Mouse (Mus musculus): ENCODE measurements around the gene Nup107.
"Not testable (repeated sequence)": the region's sequence is repeated elsewhere in the genome, so short reads cannot be mapped to it uniquely, and the experiment has no call there.

The Nup107 gene

DNA sequence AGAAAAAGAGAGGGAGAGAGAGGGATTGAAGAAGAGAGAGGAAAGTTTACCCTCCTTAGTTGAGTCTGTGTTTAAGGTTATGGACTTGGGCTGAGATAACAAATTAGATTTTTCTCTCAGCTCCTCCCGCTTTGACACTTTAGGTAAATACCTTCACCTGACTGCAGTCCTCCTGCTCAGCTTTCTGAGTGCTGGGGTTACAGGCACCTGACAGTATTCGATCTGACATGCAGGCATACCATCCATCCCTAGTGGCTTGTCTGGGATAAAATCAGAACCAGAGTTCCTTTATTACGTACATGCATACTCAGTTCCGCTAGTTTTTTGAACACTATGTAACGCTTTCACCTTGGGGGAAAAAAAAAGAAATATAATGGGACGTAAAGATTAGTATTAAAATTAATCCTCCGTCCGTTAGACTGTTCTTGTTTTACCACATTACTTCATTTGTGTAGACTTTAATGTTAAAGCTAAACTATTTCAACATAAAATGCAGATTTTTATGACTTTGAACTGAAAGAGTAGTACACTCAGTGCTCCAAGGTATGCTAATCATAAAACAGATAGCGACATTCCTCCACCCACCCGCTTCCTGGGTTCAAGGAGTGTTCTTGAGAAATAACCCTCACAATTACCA is 43.3 kb downstream of the Nup107 start:
- DNase-seq = no peak

DNA sequence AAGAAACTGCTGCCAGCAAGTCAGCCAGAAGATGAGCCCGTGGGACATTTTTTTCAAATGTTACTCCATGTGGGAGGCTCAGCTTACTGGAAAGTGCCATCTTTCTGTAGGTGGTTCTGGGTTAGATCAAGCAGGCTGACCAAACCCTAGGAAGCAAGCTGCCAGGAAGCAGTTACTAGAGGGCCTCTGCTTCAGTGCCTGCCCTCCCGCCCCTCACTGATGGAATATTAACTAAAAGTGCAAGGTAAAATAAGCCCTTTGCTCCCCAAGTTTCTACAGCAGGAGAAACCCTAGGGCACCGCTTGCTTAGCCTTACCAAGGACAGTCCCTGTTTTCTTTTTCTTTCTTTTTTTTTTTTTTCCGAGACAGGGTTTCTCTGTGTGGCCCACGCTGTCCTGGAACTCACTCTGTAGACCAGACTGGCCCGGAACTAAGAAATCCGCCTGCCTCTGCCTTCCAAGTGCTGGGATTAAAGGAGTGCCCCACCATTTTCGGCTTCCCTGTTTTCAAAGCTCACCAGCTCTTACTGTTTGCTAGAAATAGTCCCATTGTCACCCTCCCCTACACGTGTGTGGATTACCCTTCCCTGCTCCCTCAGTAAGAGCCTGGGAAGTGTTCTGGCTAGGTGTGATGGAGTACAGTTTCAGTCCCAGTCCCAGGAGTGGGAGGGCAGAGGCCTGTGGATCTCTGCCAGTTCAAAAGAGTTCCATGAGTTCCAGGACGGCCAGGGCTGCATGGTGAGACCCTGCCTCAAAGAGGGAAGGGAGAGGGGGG is 44.0 kb downstream of the Nup107 start:
- no peak for DNase-seq

DNA sequence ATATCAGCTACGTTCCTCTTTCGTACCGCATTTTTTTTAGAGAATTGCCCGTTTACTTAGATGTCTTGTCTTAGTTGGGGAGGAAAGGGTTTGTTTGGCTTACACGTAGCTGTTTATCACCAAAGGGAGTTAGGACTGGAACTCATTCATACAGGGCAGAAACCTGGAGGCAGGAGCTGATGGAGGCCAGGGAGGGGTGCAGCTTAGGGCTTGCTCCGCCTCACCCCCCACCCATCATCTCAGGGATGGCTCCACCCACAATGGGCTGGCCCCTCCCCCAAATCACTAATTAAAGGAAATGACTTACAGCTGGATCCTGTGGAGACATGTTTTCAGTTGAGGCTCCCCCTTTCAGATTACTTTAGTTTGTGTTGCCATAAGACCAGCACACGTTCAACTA is 44.8 kb downstream of the Nup107 start:
- DNase-seq = no peak

DNA sequence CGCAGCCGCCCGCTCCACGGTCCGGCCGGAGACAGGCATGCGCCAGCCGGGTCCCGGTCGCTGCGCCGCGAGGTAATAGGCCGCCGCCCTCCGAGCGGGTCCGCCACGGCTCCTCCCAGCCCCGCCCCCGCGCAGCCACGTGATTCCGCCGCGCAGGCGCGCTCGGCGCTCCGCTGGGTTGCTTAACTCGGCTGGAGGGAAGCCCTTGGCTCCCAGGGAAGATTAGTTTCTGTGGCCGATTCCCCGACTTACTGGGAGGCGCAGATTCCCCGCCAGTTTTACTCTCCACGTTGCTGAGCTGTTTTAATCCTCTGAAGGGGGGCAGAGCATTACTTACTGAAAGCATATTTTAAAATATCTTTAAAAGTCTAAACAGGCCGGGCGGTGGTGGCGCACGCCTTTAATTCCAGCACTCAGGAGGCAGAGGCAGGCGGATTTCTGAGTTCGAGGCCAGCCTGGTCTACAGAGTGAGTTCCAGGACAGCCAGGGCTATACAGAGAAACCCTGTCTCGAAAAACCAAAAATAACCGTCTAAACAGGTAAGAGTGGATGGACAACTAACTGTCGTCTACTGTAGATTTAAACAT is 46.1 kb downstream of the Nup107 start, which contains the start of gene Slc35e3:
Gene Slc35e3, minus strand, starts transcription at position 69 of the 587 bp plus-strand sequence.
- peak; percentile 98 for DNase-seq

DNA sequence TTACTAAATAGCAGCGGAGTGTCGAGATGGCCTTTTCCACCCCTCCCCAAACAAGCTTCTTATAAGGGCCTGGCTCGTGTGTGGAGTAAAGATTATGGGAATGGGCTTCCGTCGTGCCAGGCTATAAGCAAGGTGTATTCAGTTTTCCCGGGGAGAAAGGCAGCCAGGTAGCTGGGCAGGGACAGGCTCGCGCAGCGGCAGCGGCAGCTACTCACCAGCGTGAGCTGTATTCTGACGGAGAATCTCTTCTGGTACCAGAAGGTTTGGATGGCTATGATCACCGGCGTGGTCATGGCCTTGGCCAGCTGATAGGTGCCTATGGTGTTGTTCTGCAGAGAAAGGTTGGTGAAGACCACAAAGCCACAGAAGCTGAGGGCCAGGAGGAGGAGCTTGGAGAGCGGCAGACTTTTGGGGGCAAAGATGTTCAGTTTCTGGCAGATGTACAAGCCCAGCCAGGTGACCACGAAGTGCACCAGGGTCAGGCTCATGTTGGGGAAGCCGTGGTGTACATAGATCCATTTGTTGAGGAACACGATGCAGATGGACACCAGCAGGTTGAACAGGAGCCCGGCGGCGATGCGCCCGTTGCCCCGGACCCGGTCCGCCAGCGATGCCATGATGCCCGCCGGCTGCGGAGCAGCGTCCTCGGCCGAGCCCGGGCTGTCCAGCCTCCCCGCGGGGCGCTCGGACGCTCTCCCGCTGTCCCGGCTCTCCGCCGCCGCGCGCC is 46.8 kb downstream of the Nup107 start:
- not testable (repeated sequence) for DNase-seq

DNA sequence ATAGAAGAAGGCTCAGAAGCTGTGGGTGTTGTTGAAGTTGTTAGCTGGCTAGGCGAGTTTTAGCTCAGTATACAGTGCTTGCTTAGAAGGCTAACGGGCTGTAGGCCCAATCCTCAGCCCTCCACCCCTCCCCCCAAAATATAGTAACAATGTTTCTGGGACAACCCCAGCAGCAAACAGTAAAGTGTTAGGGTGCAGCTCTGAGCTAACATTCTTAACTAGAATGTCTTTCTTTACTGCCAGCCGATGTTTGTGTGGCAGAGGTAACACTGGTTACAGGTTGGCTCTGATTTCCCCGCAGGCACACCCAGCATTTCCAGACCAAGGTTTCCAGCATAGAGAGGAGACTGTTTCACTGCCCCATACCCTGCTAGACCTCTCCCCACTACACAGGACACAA is 48.6 kb downstream of the Nup107 start:
- no peak for DNase-seq

DNA sequence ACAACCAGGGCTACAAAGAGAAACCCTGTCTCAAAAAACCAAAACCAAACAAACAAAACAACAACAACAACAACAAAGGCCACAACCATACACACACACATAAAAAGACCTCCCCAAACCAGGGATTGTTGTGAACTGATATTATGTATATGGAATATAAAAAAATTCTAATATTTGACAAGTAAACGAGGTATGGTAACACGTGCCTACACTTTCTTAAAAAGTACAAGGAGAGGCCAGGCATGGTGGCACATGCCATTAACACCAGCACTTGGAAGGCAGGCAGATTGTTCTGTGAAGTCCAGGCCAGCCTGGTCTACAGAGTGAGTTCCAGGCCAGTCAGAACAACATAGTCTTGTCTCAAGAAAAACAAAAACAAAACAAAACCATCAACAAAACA is 49.3 kb downstream of the Nup107 start:
- DNase-seq = no peak

DNA sequence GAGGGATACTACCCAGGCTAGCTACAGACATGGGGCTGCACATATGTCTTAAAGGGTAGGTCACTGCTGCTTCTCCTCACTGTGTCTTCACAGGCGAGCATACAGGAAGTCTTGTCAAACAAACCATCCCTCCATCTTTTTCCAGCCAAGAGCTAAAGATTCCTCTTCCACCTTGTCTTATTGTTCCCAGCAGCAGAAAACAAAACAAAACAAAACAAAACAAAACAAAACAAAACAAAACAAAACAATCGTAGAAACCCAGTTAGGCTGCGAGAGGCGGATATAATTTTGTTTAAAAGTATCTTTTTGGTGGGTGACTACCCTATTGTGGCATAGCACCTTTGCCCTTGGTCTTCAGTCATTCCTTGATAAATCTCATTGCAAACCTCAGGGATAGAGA is 49.9 kb downstream of the Nup107 start:
- DNase-seq = no peak

DNA sequence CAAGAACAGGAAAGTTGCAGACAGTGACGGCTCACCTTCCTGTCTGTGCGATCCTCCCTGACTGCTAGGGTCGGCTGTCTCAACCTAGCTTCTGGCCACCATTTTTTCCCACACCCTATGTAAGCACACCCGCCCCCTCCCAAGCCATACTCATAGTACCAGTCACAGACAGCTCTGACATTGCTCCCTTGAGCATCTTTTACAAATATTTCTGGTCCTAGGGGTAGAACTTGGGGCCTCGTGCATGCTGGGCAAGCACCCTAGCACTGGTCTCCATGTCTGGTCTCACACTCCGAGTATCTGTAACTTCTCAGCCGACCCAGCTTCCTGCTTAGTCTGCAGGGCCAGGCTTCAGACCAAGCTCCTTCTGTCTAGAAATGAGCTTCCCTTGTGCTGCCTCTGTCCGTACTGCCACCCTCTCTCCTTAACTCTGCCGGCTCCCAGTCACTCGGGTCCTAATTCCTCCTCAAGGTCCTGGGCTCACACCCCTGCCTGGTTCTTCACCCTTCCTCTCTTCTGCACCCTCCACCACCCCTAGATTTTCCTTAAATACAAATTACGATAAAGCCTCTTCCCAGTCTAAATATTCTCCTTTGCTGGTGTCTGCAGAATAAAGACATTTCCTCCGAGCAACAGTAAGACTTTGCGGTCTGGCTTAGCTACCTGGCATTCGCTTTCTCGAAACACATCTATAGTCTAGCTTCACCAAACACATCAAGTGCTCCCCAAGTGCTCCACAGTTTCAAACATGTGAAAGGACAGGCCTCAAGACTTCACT is 50.6 kb downstream of the Nup107 start:
- no peak for DNase-seq

DNA sequence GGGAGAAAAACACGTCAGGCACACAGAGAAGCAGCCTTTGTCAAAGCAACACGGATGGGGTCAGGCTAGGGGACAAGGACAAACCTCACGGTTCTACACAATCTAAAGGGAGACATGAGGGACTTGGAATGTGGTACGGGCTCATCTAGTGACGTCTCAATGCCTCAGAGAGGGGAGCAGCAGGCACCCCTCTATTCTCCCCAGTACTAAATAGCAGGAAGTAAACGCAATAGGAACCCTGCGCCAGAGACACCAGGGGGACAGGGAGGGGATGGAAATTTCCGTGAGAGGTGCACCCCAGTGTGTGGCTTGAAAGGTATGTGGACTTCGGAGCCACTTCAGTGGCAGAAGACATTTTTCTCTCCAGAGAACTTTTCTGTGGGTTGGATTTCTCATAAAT is 51.6 kb downstream of the Nup107 start:
- no peak for DNase-seq

DNA sequence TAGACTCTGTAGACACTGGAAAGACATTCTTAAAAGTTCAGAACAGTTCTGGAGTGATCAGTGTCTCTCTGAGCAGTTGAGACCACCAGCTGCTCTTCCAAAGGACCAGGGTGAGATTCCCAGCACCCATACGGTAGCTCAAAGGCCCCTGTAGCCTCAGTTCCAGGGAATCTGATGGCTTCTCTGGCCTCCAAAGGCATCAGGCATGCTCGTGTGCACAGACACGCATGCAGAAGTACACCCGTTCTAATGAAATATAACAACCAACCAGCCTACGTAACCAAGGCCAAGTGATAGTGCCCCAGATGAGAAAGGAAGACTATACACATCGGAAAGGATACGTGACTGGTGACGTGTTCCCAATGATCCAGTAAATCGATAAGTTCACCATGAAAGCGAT is 52.3 kb downstream of the Nup107 start:
- no peak for DNase-seq

DNA sequence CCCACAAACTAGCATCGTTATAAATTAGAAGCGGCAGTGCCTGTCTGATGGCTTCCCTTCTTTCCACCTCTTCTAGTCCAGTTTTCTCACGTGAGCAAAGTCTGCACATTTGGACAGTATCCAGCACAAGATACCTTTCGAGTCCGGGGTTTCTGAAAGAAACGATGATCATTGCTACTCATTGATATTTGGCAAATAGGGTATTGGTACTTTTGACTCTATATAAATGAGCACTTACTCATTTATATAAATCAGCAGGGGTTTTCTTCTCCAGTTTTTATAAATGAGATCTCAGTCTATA is 52.9 kb downstream of the Nup107 start:
- no peak for DNase-seq

DNA sequence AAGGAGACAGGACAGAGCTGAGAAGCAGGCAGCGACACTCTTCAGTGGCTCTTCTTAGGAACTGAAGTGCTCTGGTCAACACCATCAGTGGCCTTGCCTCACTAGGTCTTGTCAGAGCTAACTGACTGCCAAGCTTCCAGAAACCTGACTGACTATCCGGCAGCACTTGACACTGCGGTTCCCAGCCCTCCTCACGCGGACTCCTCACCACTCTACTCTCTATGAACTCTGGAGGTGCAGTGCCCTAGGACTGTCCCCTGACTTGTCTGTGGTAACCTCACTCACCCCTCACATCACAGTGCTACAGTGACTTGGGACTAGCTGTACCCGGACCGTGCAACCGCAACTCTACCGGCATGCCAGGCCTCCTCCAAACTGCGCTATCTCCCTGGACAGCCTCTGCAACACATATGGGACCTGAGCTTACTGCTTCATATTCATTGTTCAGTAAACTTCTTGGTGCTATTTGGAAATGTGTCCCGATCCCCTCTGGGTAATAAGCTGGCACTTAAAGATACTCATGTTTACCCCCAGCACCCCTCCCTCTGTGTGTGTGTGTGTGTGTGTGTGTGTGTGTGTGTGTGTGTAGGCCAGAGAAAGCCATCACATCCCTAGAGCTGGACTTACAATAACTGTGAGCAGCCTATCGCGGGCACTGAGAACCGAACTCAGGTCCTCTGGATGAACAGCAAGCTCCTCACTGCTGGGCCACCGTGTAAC is 53.4 kb downstream of the Nup107 start:
- DNase-seq = no peak

DNA sequence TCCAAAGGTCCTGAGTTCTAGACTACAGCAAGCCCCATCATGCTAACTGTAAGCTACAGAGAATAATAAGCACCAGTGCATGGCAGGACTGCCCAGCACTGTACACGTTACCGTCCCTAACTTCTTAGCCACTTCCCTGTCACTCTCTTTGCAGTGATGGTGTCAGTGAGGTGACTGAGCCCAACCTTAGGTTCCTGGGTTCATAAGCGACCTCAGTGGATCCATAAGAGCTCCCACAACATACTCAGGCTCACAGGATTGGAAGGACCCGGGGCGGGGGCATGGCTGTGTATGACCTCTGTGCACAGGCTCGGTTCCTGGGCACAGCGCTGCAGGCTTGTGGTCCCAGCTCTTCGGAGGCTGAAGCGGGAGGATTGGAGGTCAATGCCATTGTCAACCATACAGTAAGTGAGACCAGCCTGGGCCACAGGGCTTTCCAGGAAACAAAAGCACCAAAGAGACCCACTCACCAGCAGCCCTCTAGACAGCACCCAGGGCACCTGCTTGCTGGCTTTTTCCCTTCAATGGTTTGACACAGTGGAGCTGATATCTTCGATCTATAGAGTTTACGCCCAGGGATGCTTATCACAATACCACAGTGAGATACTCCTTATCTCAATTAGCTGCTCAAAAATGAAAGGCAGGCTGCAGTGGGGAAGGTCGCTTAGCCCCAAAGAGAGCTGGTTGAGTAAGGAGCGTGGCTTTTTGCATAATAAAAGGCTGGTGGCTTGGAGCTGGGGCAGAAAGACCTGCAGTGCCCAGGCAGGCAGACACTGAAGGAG is 54.2 kb downstream of the Nup107 start:
- DNase-seq = no peak

DNA sequence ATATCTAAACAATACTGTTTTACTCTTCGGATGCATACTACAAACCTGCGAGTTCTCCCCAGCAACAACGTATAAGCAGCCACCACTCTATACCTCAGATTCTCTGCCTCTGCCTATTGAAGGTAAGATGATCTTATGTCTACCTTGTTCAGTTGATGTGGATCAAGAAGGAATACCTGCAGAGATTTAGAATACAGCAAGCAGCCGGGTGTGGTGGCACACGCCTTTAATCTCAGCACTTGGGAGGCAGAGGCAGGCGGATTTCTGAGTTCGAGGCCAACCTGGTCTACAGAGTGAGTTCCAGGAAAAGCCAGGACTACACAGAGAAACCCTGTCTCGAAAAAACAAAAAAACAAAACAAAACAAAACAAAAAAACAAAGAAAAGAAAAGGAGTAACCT is 55.0 kb downstream of the Nup107 start:
- not testable (repeated sequence) for DNase-seq

DNA sequence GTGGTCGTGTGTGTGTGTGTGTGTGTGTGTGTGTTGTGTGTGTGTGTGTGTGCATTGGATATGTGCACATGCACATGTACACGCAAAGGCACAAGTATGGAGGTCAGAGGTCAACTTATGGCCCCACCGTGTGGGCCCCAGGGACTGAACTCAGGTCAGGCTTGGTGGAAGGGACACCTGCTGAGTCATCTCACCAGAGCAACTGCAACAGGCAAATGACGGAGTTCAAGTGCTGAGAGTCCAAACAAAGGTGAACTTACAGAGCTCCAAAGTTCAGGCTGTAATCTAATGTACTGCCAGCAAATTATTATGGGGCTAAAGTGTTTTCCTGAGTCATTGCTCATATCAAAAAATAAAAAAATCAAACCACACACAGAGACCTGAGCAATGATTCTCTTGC is 55.4 kb downstream of the Nup107 start:
- no peak for DNase-seq

DNA sequence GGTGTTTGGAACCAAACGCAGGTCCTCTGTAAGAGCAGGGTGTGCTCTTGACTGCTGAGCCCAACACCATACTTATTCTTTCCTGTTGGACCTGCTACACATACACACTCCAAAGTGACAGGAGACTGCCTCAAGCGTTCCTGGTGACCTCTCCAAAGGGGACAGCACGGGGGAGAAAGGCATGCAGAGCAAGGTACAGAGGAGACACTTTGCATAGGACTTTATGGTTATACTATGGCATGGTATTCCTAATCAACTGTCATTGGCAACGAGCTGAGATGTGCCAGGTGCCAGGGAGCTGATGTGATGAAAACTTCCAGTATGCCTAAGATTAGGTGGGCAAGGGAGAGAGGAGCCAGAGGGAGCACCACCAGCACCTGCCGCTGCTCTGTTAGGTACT is 55.9 kb downstream of the Nup107 start:
- no peak for DNase-seq

DNA sequence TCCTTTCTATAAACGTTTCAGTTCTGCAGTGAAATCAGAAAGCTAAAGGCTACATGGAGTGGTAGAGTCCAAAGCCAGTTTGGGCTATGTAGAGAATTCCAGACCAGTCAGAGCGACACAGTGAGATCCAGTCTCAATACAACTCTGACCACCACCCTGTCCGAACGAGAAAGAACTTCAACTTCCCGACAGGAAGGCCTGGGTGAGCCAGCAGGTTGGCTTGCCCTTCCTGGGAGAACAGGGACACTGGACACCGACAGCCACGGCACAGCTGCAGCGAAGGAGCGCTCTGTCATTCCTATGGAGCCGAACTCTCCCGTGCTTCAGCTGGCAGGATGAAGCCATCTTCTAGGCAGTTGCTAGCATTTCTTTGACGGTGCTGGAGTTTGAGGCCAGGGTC is 57.1 kb downstream of the Nup107 start:
- DNase-seq = not testable (repeated sequence)

DNA sequence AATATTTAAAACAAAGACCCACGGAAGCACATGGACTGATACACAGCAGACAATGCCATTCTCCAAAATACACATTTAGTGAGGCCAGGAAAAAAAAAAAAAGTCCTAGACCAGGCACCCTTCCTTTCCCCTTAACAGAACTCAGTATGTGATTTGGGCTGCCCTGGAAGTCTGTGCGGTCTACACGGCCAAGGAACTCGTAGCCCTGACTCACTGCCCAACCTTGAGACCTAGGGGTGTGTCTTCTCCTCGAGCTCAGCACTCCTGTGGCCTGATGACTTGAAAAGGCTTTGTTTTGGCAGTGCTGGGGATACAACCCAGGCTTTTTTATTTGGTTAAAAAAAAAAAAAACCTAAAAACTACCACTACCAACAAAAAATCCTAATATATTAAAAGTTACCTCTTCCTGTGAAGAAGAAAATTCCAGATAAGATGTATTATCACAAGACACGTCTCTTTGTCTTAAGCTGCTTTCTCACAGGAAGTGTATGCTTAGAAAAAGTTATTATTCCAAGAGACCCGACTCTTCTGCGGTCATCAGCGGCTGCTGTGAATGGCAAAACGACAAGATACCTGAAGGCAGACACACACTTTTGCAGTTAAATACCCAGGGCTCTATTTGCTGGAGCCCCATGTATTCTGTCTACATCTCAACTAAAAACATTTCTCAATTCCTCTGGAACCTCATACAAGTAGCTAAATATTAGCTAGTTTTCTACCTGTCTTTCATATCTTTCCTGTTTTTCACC is 58.2 kb downstream of the Nup107 start:
- not testable (repeated sequence) for DNase-seq

DNA sequence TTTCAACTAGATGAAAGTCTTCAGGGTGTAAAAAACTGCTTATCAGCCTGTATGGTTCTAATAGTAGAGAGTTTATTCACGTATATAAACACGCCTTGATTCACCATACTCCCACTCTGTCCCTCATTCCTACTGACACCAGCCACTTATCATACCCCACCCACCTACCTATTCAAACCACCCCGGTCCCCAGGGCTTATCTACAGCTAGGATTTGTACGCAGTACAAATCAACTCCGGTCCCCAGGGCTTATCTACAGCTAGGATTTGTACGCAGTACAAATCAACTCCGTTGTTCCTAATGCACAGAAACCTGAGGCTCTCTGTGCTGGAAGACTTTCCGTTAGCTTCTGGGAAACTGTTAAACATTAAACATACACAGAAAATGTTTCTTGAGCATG is 58.9 kb downstream of the Nup107 start:
- not testable (repeated sequence) for DNase-seq
